Mouse (Mus musculus): ENCODE results near the gene Gm45234. TPM values are rescaled to one million over a fixed set of nuclear protein-coding genes. Genes with fewer than 3 reads are reported as not detected.

Gm45234 gene
- polyA plus RNA-seq, 1 experiment = not detected

- Histone ChIP-seq H3K9ac (ENCODE audit: low read depth, poor library complexity, severe bottlenecking) (no peak overlapping the region), H3K4me3 (ENCODE audit: low read depth, low read length) (no peak overlapping the region), H3K4me1 (ENCODE audit: control insufficient read depth, insufficient read depth, low read length) (no peaks in the 10 kb centered on the region), H3K36me3 (ENCODE audit: control insufficient read depth, insufficient read depth, low read length, poor library complexity, severe bottlenecking) (peaks cover 17% of the 10 kb centered on the region), H3K9me3 (replicated peaks; ENCODE audit: control insufficient read depth, insufficient read depth, low read length, poor library complexity, severe bottlenecking) (no peaks in the 10 kb centered on the region), H3K27me3 (ENCODE audit: control insufficient read depth, insufficient read depth, low read length, poor library complexity, severe bottlenecking) (no peaks in the 10 kb centered on the region), H3K27ac (ENCODE audit: insufficient read depth, low read length) (no peak overlapping the region)
- no peak for TF ChIP-seq EP300 (IDR thresholded peaks at IDR 0.05; ENCODE audit: insufficient read depth, low read depth, low read length)
- no peak for TF ChIP-seq CTCF (IDR thresholded peaks at IDR 0.05; ENCODE audit: low read depth, low read length)
- no peak for TF ChIP-seq POLR2A (IDR thresholded peaks at IDR 0.05; ENCODE audit: insufficient read depth, low read length)
These were observed 56.5 kb downstream of the Gm45234 start for GRCm38 (mm10) chr6:124699366-124699765.

DNA sequence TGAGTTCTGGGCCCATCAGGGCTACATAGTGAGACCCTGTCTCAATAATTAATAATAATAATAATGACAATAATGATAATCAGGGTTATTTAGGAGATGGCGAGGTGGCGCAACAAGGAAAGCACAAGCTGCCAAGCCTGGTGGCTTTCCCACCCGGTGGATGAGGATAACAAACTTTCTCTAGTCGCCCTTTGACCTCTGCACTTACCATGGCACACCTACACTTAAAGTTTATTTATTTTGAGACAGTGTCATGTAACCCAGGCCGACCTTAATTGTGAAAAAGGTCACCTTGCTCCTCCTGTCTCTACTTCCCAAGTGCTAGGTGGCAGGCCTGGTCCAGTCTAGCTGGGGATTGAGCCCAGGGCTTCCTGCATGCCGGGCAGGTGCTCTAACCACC is 57.1 kb downstream of the Gm45234 start:
- Histone ChIP-seq H3K36me3 (ENCODE audit: control insufficient read depth, insufficient read depth, low read length, poor library complexity, severe bottlenecking) (peaks cover 10% of the 10 kb centered on the region; the same call in 1 of the 2 replicates), H3K27me3 (ENCODE audit: control insufficient read depth, insufficient read depth, low read length, poor library complexity, severe bottlenecking) (no peaks in the 10 kb centered on the region), H3K4me3 (ENCODE audit: low read depth, low read length) (no peak overlapping the region), H3K4me1 (ENCODE audit: control insufficient read depth, insufficient read depth, low read length) (no peaks in the 10 kb centered on the region), H3K9me3 (replicated peaks; ENCODE audit: control insufficient read depth, insufficient read depth, low read length, poor library complexity, severe bottlenecking) (no peaks in the 10 kb centered on the region), H3K9ac (ENCODE audit: low read depth, poor library complexity, severe bottlenecking) (no peak overlapping the region), H3K27ac (ENCODE audit: insufficient read depth, low read length) (no peak overlapping the region)
- TF ChIP-seq EP300 (IDR thresholded peaks at IDR 0.05; ENCODE audit: insufficient read depth, low read depth, low read length) (no peak), POLR2A (IDR thresholded peaks at IDR 0.05; ENCODE audit: insufficient read depth, low read length) (no peak), CTCF (IDR thresholded peaks at IDR 0.05; ENCODE audit: low read depth, low read length) (no peak)

GRCm38 (mm10) chr6:124696441-124697150 is 59.2 kb downstream of the Gm45234 start:
- Histone ChIP-seq H3K4me3 (ENCODE audit: low read depth, low read length) (no peak overlapping the region), H3K27ac (ENCODE audit: insufficient read depth, low read length) (no peak overlapping the region), H3K36me3 (ENCODE audit: control insufficient read depth, insufficient read depth, low read length, poor library complexity, severe bottlenecking) (no peaks in the 10 kb centered on the region; the same call in 1 of the 2 replicates), H3K4me1 (ENCODE audit: control insufficient read depth, insufficient read depth, low read length) (no peaks in the 10 kb centered on the region), H3K9me3 (replicated peaks; ENCODE audit: control insufficient read depth, insufficient read depth, low read length, poor library complexity, severe bottlenecking) (no peaks in the 10 kb centered on the region), H3K9ac (ENCODE audit: low read depth, poor library complexity, severe bottlenecking) (no peak overlapping the region), H3K27me3 (ENCODE audit: control insufficient read depth, insufficient read depth, low read length, poor library complexity, severe bottlenecking) (no peaks in the 10 kb centered on the region)
- TF ChIP-seq CTCF (IDR thresholded peaks at IDR 0.05; ENCODE audit: low read depth, low read length) (no peak), POLR2A (IDR thresholded peaks at IDR 0.05; ENCODE audit: insufficient read depth, low read length) (no peak), EP300 (IDR thresholded peaks at IDR 0.05; ENCODE audit: insufficient read depth, low read depth, low read length) (no peak)

DNA sequence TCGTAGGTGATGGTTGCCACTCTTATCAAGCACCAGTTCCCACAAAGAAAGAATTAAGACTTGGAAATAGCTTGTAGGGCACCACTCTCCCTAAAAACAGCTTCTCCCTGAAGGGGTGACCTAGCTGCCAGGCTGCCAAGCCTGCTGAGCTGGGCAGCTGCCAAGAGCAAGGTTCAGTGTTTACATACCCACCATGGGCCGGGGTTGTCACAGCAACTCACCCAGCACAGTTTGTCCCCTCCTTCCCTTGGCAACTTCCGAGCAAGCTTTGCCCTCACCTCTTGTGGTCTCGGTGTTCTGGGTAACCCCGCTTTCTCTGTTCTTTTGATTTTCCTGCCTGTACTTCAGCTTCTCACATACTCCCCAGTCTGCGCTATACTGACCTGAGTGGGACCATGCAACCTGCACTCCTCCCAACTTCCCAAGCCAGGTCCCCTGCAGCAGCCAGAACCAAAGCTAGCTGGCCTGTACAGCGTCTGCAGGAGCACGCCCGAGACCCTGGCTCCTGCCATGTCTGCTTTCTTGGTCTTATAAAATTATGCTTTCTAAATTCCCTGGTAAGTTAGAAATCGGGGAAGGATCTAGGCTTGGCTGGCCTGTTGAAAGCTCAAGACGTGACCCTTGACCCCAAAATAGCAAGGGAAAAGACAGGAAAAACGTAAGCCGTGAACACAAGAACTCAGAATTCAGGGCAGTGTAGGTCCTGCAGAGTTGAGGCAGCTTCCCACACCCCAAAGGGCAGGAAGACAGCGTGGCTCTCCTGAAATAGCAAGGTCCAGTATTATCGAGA is 61.5 kb downstream of the Gm45234 start:
- H3K36me3 ChIP-seq (ENCODE audit: control insufficient read depth, insufficient read depth, low read length, poor library complexity, severe bottlenecking) = no peaks in the 10 kb centered on the region

DNA sequence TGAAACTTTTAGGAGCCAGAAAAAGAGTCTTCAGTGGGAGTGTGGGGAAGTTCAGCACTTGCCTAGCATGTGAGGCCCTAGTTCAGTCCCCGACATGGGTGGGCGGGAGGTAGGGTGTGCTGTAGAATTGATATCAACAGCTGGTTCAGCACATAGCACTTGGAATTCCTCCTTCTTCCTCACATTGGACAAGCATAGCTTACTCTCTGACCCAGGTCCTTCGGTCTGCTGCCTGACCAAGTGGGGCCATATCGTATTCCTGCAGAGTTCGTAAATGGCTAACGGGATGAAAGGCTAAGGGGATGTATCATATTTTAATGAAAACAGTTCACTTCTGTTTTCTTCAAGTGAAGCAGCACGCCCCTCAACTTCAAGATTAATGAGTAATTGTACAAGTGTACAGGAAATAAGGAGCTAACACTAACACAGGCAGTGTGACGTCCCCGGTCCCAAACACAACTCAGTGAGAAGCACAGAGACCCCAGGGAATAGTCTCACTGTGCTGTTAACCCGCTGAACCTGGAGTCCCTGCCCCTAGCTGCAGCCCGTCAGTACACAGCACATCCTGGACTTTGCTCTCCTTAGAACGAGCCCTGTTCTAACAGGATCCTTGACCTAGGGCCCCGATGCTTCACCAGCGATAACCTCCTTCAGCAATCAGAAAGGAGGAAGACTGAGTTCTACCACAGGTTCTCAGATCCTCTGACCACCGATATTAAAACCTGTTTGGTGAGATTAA is 62.4 kb downstream of the Gm45234 start:
- TF ChIP-seq EP300 (IDR thresholded peaks at IDR 0.05; ENCODE audit: insufficient read depth, low read depth, low read length) (no peak), POLR2A (IDR thresholded peaks at IDR 0.05; ENCODE audit: insufficient read depth, low read length) (no peak), CTCF (IDR thresholded peaks at IDR 0.05; ENCODE audit: low read depth, low read length) (no peak)
- H3K4me3 ChIP-seq (ENCODE audit: low read depth, low read length) = no peak overlapping the region
- no peaks in the 10 kb centered on the region for H3K27me3 ChIP-seq (ENCODE audit: control insufficient read depth, insufficient read depth, low read length, poor library complexity, severe bottlenecking)
- H3K36me3 ChIP-seq (ENCODE audit: control insufficient read depth, insufficient read depth, low read length, poor library complexity, severe bottlenecking) = no peaks in the 10 kb centered on the region
- H3K27ac ChIP-seq (ENCODE audit: insufficient read depth, low read length) = no peak overlapping the region
- H3K9me3 ChIP-seq (replicated peaks; ENCODE audit: control insufficient read depth, insufficient read depth, low read length, poor library complexity, severe bottlenecking) = no peaks in the 10 kb centered on the region
- no peaks in the 10 kb centered on the region for H3K4me1 ChIP-seq (ENCODE audit: control insufficient read depth, insufficient read depth, low read length)
- H3K9ac ChIP-seq (ENCODE audit: low read depth, poor library complexity, severe bottlenecking) = no peak overlapping the region

More for the DNA sequence above, 61.5 kb downstream of the Gm45234 start:
- Histone ChIP-seq H3K27me3 (ENCODE audit: control insufficient read depth, insufficient read depth, low read length, poor library complexity, severe bottlenecking) (no peaks in the 10 kb centered on the region), H3K9me3 (replicated peaks; ENCODE audit: control insufficient read depth, insufficient read depth, low read length, poor library complexity, severe bottlenecking) (no peaks in the 10 kb centered on the region), H3K4me3 (ENCODE audit: low read depth, low read length) (no peak overlapping the region), H3K27ac (ENCODE audit: insufficient read depth, low read length) (no peak overlapping the region), H3K9ac (ENCODE audit: low read depth, poor library complexity, severe bottlenecking) (no peak overlapping the region), H3K4me1 (ENCODE audit: control insufficient read depth, insufficient read depth, low read length) (no peaks in the 10 kb centered on the region)
- TF ChIP-seq CTCF (IDR thresholded peaks at IDR 0.05; ENCODE audit: low read depth, low read length) = no peak
- no peak for TF ChIP-seq POLR2A (IDR thresholded peaks at IDR 0.05; ENCODE audit: insufficient read depth, low read length)
- no peak for TF ChIP-seq EP300 (IDR thresholded peaks at IDR 0.05; ENCODE audit: insufficient read depth, low read depth, low read length)
